Mouse (Mus musculus) adrenal gland, postnatal 36 days (tissue): ENCODE measurements at regions not wholly inside any gene's neighbourhood (a gene's known extent, or its start where the extent isn't known, plus 50 kb on each side); places are given as distances from the start of the nearest gene placed in this dataset.

Experiments used
- DNase-seq, 2 experiments: peaks; one replicate each; pipeline ENCODE4 v3.0.0; 2021; ENCODE audit warnings: mixed read lengths in 1 of 2

DNA sequence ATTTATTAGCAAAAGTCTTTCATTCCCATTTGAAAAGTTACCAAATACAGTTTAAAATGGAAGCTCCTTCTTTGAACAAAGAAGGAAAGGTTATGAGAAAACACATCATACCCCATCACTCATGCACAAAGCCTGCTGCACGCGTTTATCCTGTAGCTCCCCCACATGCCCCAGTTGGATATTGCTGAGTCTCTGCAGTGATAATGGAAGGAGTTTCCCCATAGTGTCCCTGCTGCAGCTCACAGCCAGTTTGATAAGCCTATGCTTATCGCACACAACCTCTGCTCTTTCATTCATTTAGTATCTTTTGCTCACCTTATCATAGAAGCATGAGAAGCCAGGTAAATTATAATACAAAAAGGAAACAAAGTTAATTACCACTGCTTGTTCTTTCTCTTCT is 55.1 kb upstream of the 1700008P02Rik start:
- peak in 1 of 2 experiments; percentile 5 for DNase-seq
